Mouse (Mus musculus): ENCODE data around the gene Aldh3a2. TPM values are rescaled to one million over a fixed set of nuclear protein-coding genes. Genes with fewer than 3 reads are reported as not detected.

The Aldh3a2 gene
- 28.6 and 29.1 TPM in 2 replicates for polyA plus RNA-seq (2015; fragmentation: Nextera tagmentation; extraction: Ambion mirVana)

GRCm38 (mm10) chr11:61266551-61267533, at the start of gene Aldh3a2:
TSS of gene Aldh3a2 (minus strand) at chr11:61267464.

GRCm38 (mm10) chr11:61207487-61208246, 59.6 kb downstream of the Aldh3a2 start, which contains the start of gene Aldh3a1:
TSS of gene Aldh3a1 (plus strand) at chr11:61207537.

GRCm38 (mm10) chr11:61174821-61175658, 92.2 kb downstream of the Aldh3a2 start, which contains the start of gene Usp22:
TSS of gene Usp22 (minus strand) at chr11:61175055.

Other genes starting within 250 kb of the Aldh3a2 start
- 1.9 and 2.3 TPM in 2 replicates for gene Kcnj12, start 244.9 kb downstream of the Aldh3a2 start, polyA plus RNA-seq (2015; fragmentation: Nextera tagmentation; extraction: Ambion mirVana)
- 1.7 and 3.0 TPM in 2 replicates for gene Tnfrsf13b, start 140.7 kb downstream of the Aldh3a2 start, polyA plus RNA-seq (2015; fragmentation: Nextera tagmentation; extraction: Ambion mirVana)
- gene Usp22, start 92.4 kb downstream of the Aldh3a2 start, polyA plus RNA-seq (2015; fragmentation: Nextera tagmentation; extraction: Ambion mirVana) = 31.5 and 32.3 TPM in 2 replicates
- gene Aldh3a1, start 59.9 kb downstream of the Aldh3a2 start, polyA plus RNA-seq (2015; fragmentation: Nextera tagmentation; extraction: Ambion mirVana) = 0.07 and 0.15 TPM in 2 replicates
- gene Slc47a2, start 75.4 kb upstream of the Aldh3a2 start, polyA plus RNA-seq (2015; fragmentation: Nextera tagmentation; extraction: Ambion mirVana) = not detected in 2 replicates
- 3.0 and 3.3 TPM in 2 replicates for gene Slc47a1, start 110.9 kb upstream of the Aldh3a2 start, polyA plus RNA-seq (2015; fragmentation: Nextera tagmentation; extraction: Ambion mirVana)
- gene Rnf112, start 186.7 kb upstream of the Aldh3a2 start, polyA plus RNA-seq (2015; fragmentation: Nextera tagmentation; extraction: Ambion mirVana) = 0.17 and 0.25 TPM in 2 replicates
- gene Mfap4, start 218.0 kb upstream of the Aldh3a2 start, polyA plus RNA-seq (2015; fragmentation: Nextera tagmentation; extraction: Ambion mirVana) = 366 and 434 TPM in 2 replicates
- 25.2 and 28.8 TPM in 2 replicates for gene Mapk7, start 226.9 kb upstream of the Aldh3a2 start, polyA plus RNA-seq (2015; fragmentation: Nextera tagmentation; extraction: Ambion mirVana)
- 15.3 and 17.5 TPM in 2 replicates for gene B9d1, start 237.7 kb upstream of the Aldh3a2 start, polyA plus RNA-seq (2015; fragmentation: Nextera tagmentation; extraction: Ambion mirVana)